Mouse (Mus musculus) lung, embryonic 15.5 days (tissue): ENCODE measurements at regions not wholly inside any gene's neighbourhood (a gene's known extent, or its start where the extent isn't known, plus 50 kb on each side); places are given as distances from the start of the nearest gene placed in this dataset.
"Not testable (repeated sequence)": the region's sequence is repeated elsewhere in the genome, so short reads cannot be mapped to it uniquely, and the experiment has no call there.

ENCODE experiments used
- ATAC-seq: fragments of 200-750 bp; cut with Nextera tagmentation; 2 replicates; pipeline ENCODE4 v1.8.0; 2017; ENCODE audit warnings: moderate number of reproducible peaks, borderline replicate concordance; ENCODE audit not compliant: low FRiP score, low TSS enrichment; ENCODE audit errors: extremely low read depth
- H3K27ac ChIP-seq: fragments of 300-500 bp; sonication (generic); 2 replicates; pipeline ENCODE4 v1.5.1; 2015; ENCODE audit warnings: moderate library complexity, mild to moderate bottlenecking, inconsistent platforms
- H3K27me3 ChIP-seq: fragments of 300-500 bp; sonication (generic); 2 replicates; pipeline ENCODE4 v1.6.1; 2015; ENCODE audit warnings: inconsistent platforms
- H3K36me3 ChIP-seq: fragments of 300-500 bp; sonication (generic); 2 replicates; pipeline ENCODE4 v1.6.1; 2015; ENCODE audit warnings: inconsistent platforms
- H3K4me1 ChIP-seq: fragments of 300-500 bp; sonication (generic); 2 replicates; pipeline ENCODE4 v1.6.1; 2015; ENCODE audit warnings: inconsistent platforms
- H3K4me2 ChIP-seq: fragments of 300-500 bp; sonication (generic); 2 replicates; pipeline ENCODE4 v1.6.1; 2015; ENCODE audit warnings: inconsistent platforms, mild to moderate bottlenecking, moderate library complexity
- H3K4me3 ChIP-seq: fragments of 300-500 bp; sonication (generic); 2 replicates; pipeline ENCODE4 v1.5.1; 2015; ENCODE audit warnings: mild to moderate bottlenecking, inconsistent platforms
- H3K9ac ChIP-seq: fragments of 300-500 bp; sonication (generic); 2 replicates; pipeline ENCODE4 v1.6.1; 2015; ENCODE audit warnings: inconsistent platforms
- H3K9me3 ChIP-seq: fragments of 300-500 bp; sonication (generic); 2 replicates; pipeline ENCODE4 v1.6.1; 2016; ENCODE audit warnings: inconsistent platforms
- WGBS: fragments of 180-500 bp; shearing (Covaris S2); methylation state at CpG from one replicate; pipeline ENCODE4 v1.1.7; 2015; 5-methylcytosine and 5-hydroxymethylcytosine counted together

DNA sequence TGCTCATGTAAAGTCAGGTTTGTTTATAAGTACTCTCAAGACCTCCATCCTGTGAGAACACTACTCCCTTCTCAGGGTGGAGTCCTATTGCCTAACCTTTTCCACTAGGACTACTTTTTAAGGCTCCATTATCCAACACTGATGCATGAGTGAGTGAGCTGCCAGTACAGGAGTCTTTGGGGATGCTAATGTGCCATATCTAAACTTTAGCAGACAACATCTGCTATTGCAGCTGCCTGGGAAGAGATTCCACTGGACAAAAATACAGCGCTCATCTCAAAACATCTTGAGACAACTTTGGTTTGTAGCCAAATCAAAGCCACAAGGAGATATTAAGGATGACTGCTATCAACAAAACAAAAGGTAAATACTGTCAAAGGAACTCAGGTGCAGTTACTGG, 52.3 kb upstream of the Gm10985 start:
- no peaks in the 10 kb centered on the region for H3K4me1 ChIP-seq
- no peak overlapping the region for H3K9ac ChIP-seq
- 82% methylated on average over 1 of the region's 1 CpGs for whole genome bisulfite sequencing
- H3K9me3 ChIP-seq = no peaks in the 10 kb centered on the region
- no peak for ATAC-seq
- H3K27me3 ChIP-seq = no peaks in the 10 kb centered on the region
- no peak overlapping the region for H3K27ac ChIP-seq
- H3K4me3 ChIP-seq = no peak overlapping the region
- H3K4me2 ChIP-seq = no peak overlapping the region
- H3K36me3 ChIP-seq = no peaks in the 10 kb centered on the region

DNA sequence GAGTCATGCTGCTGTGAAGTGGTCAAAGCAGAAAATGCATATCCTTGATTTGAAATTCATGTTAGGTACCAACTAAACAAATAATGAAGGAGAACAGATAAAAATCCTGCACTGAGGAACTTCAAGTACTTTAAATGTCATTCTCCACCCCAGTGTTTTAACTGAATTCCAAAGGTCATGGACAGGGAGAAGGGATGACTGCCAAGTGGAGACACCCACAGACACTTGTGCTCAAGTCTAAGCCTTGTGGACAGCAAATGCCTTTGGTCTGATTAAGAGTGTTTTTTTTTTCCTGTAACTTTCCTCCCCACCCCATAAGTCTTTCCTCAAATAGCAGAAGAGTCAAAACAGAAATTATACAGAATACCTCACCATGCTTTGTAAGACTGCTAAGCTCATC, 55.2 kb upstream of the Gm10985 start:
- no peaks in the 10 kb centered on the region for H3K9me3 ChIP-seq
- H3K9ac ChIP-seq = no peak overlapping the region
- no peaks in the 10 kb centered on the region for H3K36me3 ChIP-seq
- ATAC-seq = no peak
- no peaks in the 10 kb centered on the region for H3K27me3 ChIP-seq
- H3K4me2 ChIP-seq = no peak overlapping the region
- no peak overlapping the region for H3K27ac ChIP-seq
- H3K4me1 ChIP-seq = no peaks in the 10 kb centered on the region
- H3K4me3 ChIP-seq = no peak overlapping the region

DNA sequence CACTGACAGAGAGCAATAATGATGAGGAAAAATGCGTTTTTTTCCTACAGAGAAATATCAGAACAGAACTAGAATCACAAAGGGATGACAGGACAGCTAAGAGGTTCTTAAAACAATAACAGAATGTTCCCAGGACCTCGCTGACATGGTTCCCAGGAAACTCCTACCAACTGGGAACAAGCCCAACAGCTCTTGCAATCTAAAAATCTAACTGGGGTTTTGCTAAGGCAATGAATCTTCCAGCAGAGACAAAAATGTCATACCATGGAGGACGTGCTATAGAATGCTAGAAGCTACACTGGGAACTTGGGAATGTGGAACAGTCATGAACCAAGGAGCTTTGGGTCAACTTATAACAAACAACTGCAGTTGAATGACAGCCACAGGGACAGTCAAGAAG, 59.7 kb upstream of the Gm10985 start:
- Histone ChIP-seq H3K9ac (no peak overlapping the region), H3K4me2 (no peak overlapping the region), H3K27ac (no peak overlapping the region), H3K27me3 (no peaks in the 10 kb centered on the region), H3K4me3 (no peak overlapping the region), H3K9me3 (no peaks in the 10 kb centered on the region), H3K4me1 (no peaks in the 10 kb centered on the region), H3K36me3 (no peaks in the 10 kb centered on the region)
- no peak for ATAC-seq
- 44% methylated on average over 3 of the region's 3 CpGs for WGBS

DNA sequence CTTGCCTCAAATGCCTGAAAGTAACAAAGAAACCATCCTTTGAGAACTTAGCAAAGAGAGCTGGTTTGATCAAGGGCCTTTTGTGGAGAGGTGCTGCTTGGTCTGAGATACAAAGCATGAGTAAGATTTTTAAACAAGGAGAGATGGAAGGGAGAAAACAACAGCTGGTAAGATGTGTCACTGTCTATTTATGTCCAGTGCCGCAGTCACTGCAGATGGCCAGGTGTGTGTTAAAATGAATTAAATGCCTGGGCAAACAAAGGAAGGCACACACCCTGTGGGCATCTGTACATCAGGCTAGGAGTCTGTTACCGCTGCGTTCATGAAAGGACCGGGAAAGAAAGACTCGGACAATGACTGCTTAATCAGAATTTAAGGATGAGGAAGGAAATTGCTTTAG, 68.2 kb upstream of the Gm10985 start:
- no peak overlapping the region for H3K4me3 ChIP-seq
- no peaks in the 10 kb centered on the region for H3K9me3 ChIP-seq
- H3K36me3 ChIP-seq = no peaks in the 10 kb centered on the region
- 77% methylated on average over 5 of the region's 5 CpGs for WGBS
- H3K4me1 ChIP-seq = no peaks in the 10 kb centered on the region
- no peak for ATAC-seq
- no peak overlapping the region for H3K27ac ChIP-seq
- H3K9ac ChIP-seq = no peak overlapping the region
- H3K4me2 ChIP-seq = no peak overlapping the region
- H3K27me3 ChIP-seq = no peaks in the 10 kb centered on the region

DNA sequence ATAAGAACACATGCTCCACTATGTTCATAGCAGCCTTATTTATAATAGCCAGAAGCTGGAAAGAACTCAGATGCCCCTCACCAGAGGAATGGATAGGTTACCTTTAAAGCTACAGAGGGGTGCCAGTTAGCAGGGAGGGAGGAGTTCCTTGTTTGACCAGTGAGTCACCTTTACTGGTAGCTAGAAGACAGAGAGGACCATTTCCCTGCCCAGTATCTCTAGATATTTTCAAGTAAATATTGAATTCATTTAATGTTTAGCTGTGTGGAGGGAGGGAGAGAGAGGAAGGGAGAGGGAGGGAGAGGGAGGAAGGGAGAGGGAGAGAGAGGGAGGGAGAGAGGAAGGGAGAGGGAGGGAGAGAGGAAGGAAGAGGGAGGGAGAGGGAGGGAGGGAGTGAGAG, 77.3 kb upstream of the Gm10985 start:
- no peak for ATAC-seq
- H3K27me3 ChIP-seq = no peaks in the 10 kb centered on the region
- no peak overlapping the region for H3K4me3 ChIP-seq
- no peaks in the 10 kb centered on the region for H3K4me1 ChIP-seq
- no peaks in the 10 kb centered on the region for H3K9me3 ChIP-seq
- H3K9ac ChIP-seq = no peak overlapping the region
- H3K36me3 ChIP-seq = no peaks in the 10 kb centered on the region
- no peak overlapping the region for H3K27ac ChIP-seq
- H3K4me2 ChIP-seq = no peak overlapping the region

DNA sequence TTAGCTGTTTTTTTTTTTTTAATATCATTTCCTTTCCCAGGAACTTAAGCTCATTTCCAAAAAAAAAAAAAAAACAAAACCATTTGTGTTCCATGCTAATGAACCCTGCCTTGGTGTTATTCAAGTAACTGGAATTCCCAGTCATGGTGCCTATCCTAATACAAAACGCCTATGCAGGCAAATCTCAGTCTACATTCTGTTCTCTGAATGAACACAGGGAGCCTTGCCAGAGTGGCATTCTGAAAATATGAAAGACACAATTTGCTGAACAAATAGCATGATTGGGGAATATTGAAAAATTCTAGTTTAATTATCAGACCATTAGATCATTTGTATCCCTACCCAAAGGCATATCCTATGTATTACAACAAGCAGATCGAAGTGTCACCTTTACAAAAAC, 80.9 kb upstream of the Gm10985 start:
- no peak overlapping the region for H3K9ac ChIP-seq
- H3K4me3 ChIP-seq = no peak overlapping the region
- 77% methylated on average over 2 of the region's 2 CpGs for WGBS
- no peaks in the 10 kb centered on the region for H3K27me3 ChIP-seq
- no peak for ATAC-seq
- H3K4me2 ChIP-seq = no peak overlapping the region
- no peaks in the 10 kb centered on the region for H3K36me3 ChIP-seq
- H3K4me1 ChIP-seq = no peaks in the 10 kb centered on the region
- H3K9me3 ChIP-seq = no peaks in the 10 kb centered on the region
- no peak overlapping the region for H3K27ac ChIP-seq

DNA sequence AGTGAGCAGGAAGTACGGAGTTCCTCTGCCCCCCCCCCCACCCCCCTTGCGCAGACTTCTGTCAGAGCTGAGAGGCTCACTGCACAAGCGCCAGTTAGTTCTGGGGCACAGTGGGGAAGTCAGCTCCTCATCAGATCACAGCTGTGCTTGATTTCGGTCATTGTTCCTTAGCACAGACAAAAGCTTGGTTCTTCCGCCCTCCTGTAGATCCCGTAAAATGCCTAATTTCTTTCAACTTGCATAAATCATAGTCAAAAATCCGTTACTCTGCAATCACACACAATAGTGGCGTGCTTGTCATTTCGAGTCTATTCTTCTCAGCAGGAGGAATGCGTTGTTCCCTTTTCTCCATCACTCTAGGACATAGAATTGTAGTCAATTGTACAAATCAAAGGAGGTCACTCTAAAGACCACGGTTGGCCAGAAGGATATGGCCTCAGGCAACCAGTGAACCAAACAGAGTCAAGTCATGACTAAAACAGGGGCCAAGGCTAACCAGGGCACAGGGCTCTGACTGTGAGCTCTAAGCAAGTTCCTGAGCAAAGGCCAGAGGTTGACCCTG, 83.3 kb upstream of the Gm10985 start:
- ATAC-seq = no peak
- Histone ChIP-seq H3K36me3 (no peaks in the 10 kb centered on the region), H3K4me3 (no peak overlapping the region), H3K9me3 (no peaks in the 10 kb centered on the region), H3K4me1 (no peaks in the 10 kb centered on the region), H3K4me2 (no peak overlapping the region), H3K9ac (no peak overlapping the region), H3K27me3 (no peaks in the 10 kb centered on the region), H3K27ac (no peak overlapping the region)
- WGBS = 60% methylated on average over 11 of the region's 11 CpGs

DNA sequence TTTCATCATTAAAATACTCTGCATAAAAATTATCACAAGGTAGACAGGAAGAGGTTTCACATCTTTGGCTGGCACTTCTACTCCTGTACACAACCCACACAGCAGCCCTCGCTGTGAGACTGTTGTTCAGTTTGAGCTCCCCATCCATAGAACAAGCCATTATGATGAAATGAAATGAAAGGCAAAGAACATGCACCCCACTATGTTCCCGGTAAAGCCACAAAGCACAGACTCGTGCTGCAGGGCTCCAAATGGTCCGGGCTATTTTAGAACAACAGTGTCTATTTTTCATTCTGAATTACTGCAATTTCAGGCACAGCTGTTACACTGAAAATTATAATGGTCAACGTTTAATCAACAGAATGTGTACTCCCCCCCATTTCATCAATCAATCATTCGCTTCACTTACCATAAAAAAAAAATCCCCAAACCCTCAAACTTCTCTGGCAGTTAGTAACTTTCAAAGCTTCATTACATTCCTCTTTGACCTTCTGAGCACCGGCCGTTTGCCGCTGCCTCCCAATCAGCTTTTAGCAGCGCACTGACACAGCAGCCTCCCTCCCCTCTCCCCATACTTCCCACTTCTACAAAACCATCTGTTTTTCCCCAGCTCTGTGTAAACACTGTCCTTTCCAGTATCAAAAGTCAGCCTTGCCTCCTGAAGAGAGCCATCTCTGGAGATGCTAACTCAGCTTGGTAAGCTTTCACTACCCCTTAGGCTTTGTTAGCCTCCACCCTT, 88.6 kb upstream of the Gm10985 start:
- Histone ChIP-seq H3K9ac (no peak overlapping the region), H3K9me3 (no peaks in the 10 kb centered on the region), H3K4me2 (no peak overlapping the region), H3K27me3 (no peaks in the 10 kb centered on the region), H3K36me3 (no peaks in the 10 kb centered on the region), H3K27ac (no peak overlapping the region), H3K4me3 (no peak overlapping the region), H3K4me1 (no peaks in the 10 kb centered on the region)
- WGBS = 27% methylated on average over 10 of the region's 10 CpGs
- no peak for ATAC-seq

DNA sequence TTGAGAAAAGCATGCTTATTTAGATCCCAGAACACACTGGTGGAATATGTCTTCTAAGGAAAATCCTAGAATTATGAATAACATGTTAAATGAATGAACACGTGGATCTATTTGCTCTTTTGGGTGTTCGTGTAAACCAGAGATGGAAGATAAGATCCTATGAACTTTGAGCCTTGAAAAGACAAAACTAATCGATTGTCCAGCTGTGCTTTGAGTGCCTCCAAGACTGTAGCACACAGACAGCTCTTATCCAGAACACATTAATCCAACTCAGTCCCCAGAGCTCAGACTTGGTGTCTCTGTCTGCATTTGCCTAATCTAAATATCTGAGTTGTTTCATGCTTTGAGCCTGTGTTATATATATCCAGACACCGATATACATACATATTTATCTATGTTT, 80.0 kb upstream of the Frem2 start:
- H3K4me3 ChIP-seq = no peak overlapping the region
- 21% methylated on average over 4 of the region's 4 CpGs for WGBS
- no peaks in the 10 kb centered on the region for H3K36me3 ChIP-seq
- H3K9me3 ChIP-seq = no peaks in the 10 kb centered on the region
- no peak overlapping the region for H3K9ac ChIP-seq
- H3K4me1 ChIP-seq = no peaks in the 10 kb centered on the region
- H3K27ac ChIP-seq = no peak overlapping the region
- H3K27me3 ChIP-seq = no peaks in the 10 kb centered on the region
- ATAC-seq = no peak
- no peak overlapping the region for H3K4me2 ChIP-seq

DNA sequence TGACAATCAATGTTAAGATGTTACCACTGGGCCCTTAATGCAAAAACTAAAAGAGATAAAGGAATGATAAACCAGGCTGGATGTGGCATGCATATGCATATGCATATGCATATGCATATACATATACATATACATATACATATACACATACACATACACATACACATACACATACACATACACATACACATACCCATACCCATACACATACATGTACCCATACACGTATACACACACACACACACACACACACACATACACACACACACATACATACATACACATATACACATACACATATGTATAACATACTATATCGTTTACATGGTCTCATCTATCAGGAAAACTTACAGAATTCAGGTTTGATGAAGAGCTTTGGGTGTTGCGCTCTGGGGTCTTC, 78.5 kb upstream of the Frem2 start:
- not testable (repeated sequence) for H3K9me3 ChIP-seq, H3K9ac ChIP-seq
- WGBS = 89% methylated on average over 3 of the region's 3 CpGs

DNA sequence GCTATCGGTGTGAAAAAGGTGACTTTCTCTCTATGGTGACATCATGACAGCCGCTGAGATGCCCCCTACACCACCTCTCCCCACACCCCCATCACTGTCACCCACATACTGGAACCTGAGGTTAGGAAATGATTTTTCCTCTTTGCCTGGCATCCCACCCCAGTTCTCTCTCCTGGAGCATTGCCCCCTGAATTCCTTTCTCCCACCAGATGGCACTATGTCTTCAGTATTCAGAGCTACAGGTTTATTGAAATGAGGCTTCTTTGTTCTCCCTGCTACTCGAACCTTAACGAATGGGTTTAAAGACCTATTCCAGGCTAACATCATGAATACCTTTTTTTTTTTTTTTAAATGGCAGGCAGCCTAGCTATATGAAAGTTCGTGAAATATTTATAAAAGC, 78.0 kb upstream of the Frem2 start:
- Histone ChIP-seq H3K9me3 (no peaks in the 10 kb centered on the region), H3K27me3 (no peaks in the 10 kb centered on the region), H3K4me3 (no peak overlapping the region), H3K36me3 (no peaks in the 10 kb centered on the region), H3K9ac (no peak overlapping the region), H3K27ac (no peak overlapping the region), H3K4me2 (no peak overlapping the region), H3K4me1 (0 out of 2 replicates have a peak, but pooled peaks cover under 1% of the 10 kb centered on the region)
- WGBS = 29% methylated on average over 5 of the region's 5 CpGs
- ATAC-seq = no peak

More for the DNA sequence above, 78.5 kb upstream of the Frem2 start:
- H3K36me3 ChIP-seq, H3K27me3 ChIP-seq, H3K4me3 ChIP-seq, H3K4me1 ChIP-seq, ATAC-seq, H3K4me2 ChIP-seq, H3K27ac ChIP-seq: not testable (repeated sequence)

DNA sequence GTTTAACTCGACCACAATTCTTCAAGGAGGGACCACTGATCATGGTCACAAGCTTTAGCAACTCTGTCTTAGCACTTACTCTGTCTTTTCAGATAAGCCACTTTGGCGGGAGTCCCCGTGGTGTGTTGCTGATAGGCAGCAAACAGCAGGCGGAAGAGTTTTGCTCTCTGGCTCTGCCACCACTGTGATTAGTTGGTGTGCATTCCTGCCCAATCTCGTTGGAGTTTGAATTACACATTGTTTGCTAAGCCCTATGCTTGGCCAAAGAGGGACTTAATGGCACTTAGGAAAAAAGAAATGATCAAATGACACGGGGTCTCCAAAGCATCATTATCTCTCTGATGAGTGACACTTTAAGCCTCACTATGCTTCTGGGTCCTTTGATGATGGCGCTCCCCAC, 73.3 kb upstream of the Frem2 start:
- 7% methylated on average over 7 of the region's 7 CpGs for WGBS
- Histone ChIP-seq H3K4me2 (peak overlapping the region; percentile 13; the same call in 1 of the 2 replicates), H3K9me3 (no peaks in the 10 kb centered on the region), H3K9ac (no peak overlapping the region), H3K27ac (no peak overlapping the region), H3K4me3 (no peak overlapping the region), H3K4me1 (0 out of 2 replicates have a peak, but pooled peaks cover 3% of the 10 kb centered on the region), H3K36me3 (no peaks in the 10 kb centered on the region), H3K27me3 (no peaks in the 10 kb centered on the region)
- no peak for ATAC-seq
